Comparison of ENCODE assay signal across 35 mouse cellular contexts in genomic region chr5:88375808-88376207, GRCm38 (mm10). TPM values are rescaled to one million over a fixed set of nuclear protein-coding genes. Genes with fewer than 3 reads are reported as not detected.
"Had no signal": no experiment of that assay in that cellular context is flagged by ENCODE, and none has a peak within 500 bp of the region (broad histone marks: within the 10 kb centered on the region; RNA-seq: fewer than 3 reads in every experiment).

Amtn (plus strand) TSS chr5:88376108.

- H3K27me3 ChIP-seq: limb, embryonic 12.5 days; limb, embryonic 13.5 days; limb, embryonic 15.5 days; liver, embryonic 12.5 days; liver, embryonic 13.5 days; liver, embryonic 15.5 days; lung, embryonic 15.5 days; megakaryocyte, embryonic 14.5 days; midbrain, embryonic 12.5 days; midbrain, embryonic 13.5 days; midbrain, embryonic 15.5 days; neural tube, embryonic 12.5 days had no signal

- H3K4me2 ChIP-seq: limb, embryonic 12.5 days; limb, embryonic 13.5 days; limb, embryonic 15.5 days; liver, embryonic 11.5 days; liver, embryonic 12.5 days; liver, embryonic 13.5 days; liver, embryonic 15.5 days; lung, embryonic 15.5 days; midbrain, embryonic 11.5 days; midbrain, embryonic 12.5 days; midbrain, embryonic 13.5 days; midbrain, embryonic 15.5 days; neural tube, embryonic 12.5 days had no signal

- H3K4me1 ChIP-seq: limb, embryonic 10.5 days; limb, embryonic 12.5 days; limb, embryonic 13.5 days; limb, embryonic 15.5 days; liver, embryonic 12.5 days; liver, embryonic 13.5 days; liver, embryonic 15.5 days; lung, embryonic 15.5 days; megakaryocyte, embryonic 14.5 days; midbrain, embryonic 10.5 days; midbrain, embryonic 12.5 days; midbrain, embryonic 13.5 days; midbrain, embryonic 15.5 days; neural tube, embryonic 12.5 days had no signal

- H3K4me3 ChIP-seq: left cerebral cortex, adult 2 months; limb, embryonic 10.5 days; limb, embryonic 12.5 days; limb, embryonic 13.5 days; limb, embryonic 15.5 days; liver, embryonic 12.5 days; liver, embryonic 13.5 days; liver, embryonic 15.5 days; lung, embryonic 15.5 days; megakaryocyte, embryonic 14.5 days; midbrain, embryonic 10.5 days; midbrain, embryonic 12.5 days; midbrain, embryonic 13.5 days; midbrain, embryonic 15.5 days; myocyte; neural tube, embryonic 12.5 days had no signal

- H3K9me3 ChIP-seq: limb, embryonic 10.5 days; limb, embryonic 12.5 days; limb, embryonic 13.5 days; limb, embryonic 15.5 days; liver, embryonic 12.5 days; liver, embryonic 13.5 days; liver, embryonic 15.5 days; lung, embryonic 15.5 days; megakaryocyte, embryonic 14.5 days; midbrain, embryonic 10.5 days; midbrain, embryonic 12.5 days; midbrain, embryonic 13.5 days; midbrain, embryonic 15.5 days; neural tube, embryonic 12.5 days had no signal

- H3K36me3 ChIP-seq: limb, embryonic 10.5 days; limb, embryonic 12.5 days; limb, embryonic 13.5 days; limb, embryonic 15.5 days; liver, embryonic 12.5 days; liver, embryonic 13.5 days; liver, embryonic 15.5 days; lung, embryonic 15.5 days; midbrain, embryonic 10.5 days; midbrain, embryonic 12.5 days; midbrain, embryonic 13.5 days; midbrain, embryonic 15.5 days; neural tube, embryonic 12.5 days had no signal

- H3K27ac ChIP-seq: left cerebral cortex, adult 2 months; limb, embryonic 10.5 days; limb, embryonic 12.5 days; limb, embryonic 13.5 days; limb, embryonic 15.5 days; liver, embryonic 12.5 days; liver, embryonic 13.5 days; liver, embryonic 14.5 days; liver, embryonic 15.5 days; lung, embryonic 15.5 days; macrophage; midbrain, embryonic 10.5 days; midbrain, embryonic 12.5 days; midbrain, embryonic 13.5 days; midbrain, embryonic 15.5 days; neural tube, embryonic 12.5 days had no signal

- DNase-seq: left cerebral cortex, postnatal 4 days; liver; liver, embryonic 13.5 days; liver, postnatal 0 days; lung, adult 18-20 months; lung, adult 2 months; lung, postnatal 14 days; lung, postnatal 4 days; midbrain, embryonic 14.5 days had no signal

- H3K9ac ChIP-seq: limb, embryonic 12.5 days; limb, embryonic 13.5 days; limb, embryonic 15.5 days; liver, embryonic 12.5 days; liver, embryonic 13.5 days; liver, embryonic 14.5 days; liver, embryonic 15.5 days; liver, postnatal 0 days; lung, embryonic 15.5 days; midbrain, embryonic 12.5 days; midbrain, embryonic 13.5 days; midbrain, embryonic 15.5 days; neural tube, embryonic 12.5 days had no signal

- ATAC-seq: liver, embryonic 12.5 days; liver, postnatal 0 days; midbrain, embryonic 13.5 days; midbrain, embryonic 15.5 days; midbrain, embryonic 16.5 days had no signal

RNA-seq across cellular contexts. Expression of gene Amtn, which starts in this region (rescaled TPM):
- polyA plus RNA-seq: limb, embryonic 10.5 days; limb, embryonic 11.5 days; limb, embryonic 12.5 days; liver, adult 2 months; liver, embryonic 11.5 days; liver, embryonic 12.5 days; liver, embryonic 13.5 days; liver, embryonic 14.5 days; liver, embryonic 15.5 days; liver, embryonic 16.5 days; liver, postnatal 0 days; lung, embryonic 15.5 days; lung, embryonic 16.5 days; macrophage; midbrain, embryonic 10.5 days; midbrain, embryonic 11.5 days; midbrain, embryonic 12.5 days; midbrain, embryonic 13.5 days; midbrain, embryonic 14.5 days; midbrain, embryonic 15.5 days; midbrain, embryonic 16.5 days; midbrain, postnatal 0 days; myocyte; neural tube, embryonic 11.5 days; neural tube, embryonic 12.5 days had no signal
